Mouse (Mus musculus) layer of hippocampus, adult 11-12 months (tissue): ENCODE results near the gene G6pc.
"Not testable (repeated sequence)": the region's sequence is repeated elsewhere in the genome, so short reads cannot be mapped to it uniquely, and the experiment has no call there.

Source experiments
- DNase-seq: peaks from one replicate; pipeline ENCODE4 v3.0.0; 2022; ENCODE audit warnings: low spot score

G6pc gene

DNA sequence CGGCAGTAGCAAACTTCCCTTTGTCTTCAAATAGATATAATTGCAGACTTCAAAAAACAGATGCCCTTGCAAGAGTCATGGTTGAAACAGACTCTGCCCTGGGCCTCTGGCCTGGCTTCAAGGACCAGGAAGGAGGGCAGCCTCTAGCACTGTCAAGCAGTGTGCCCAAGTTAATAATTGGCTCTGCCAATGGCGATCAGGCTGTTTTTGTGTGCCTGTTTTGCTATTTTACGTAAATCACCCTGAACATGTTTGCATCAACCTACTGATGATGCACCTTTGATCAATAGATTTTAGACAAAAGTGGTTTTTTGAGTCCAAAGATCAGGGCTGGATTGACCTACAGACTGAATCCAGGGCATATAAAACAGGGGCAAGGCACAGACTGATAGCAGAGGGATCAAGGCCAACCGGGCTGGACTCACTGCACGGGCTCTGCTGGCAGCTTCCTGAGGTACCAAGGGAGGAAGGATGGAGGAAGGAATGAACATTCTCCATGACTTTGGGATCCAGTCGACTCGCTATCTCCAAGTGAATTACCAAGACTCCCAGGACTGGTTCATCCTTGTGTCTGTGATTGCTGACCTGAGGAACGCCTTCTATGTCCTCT is at the start of gene G6pc:
TSS of gene G6pc (plus strand) at position 236 of the 610 bp plus-strand sequence.
- no peak for DNase-seq

- peak; percentile 80 for DNase-seq
These were observed 43.8 kb upstream of the G6pc start for GRCm38 (mm10) chr11:101323609-101324008.

GRCm38 (mm10) chr11:101324763-101325162 is 42.6 kb upstream of the G6pc start, which contains the start of gene Aoc2:
Aoc2 (plus strand) TSS chr11:101325063.
- no peak for DNase-seq

DNA sequence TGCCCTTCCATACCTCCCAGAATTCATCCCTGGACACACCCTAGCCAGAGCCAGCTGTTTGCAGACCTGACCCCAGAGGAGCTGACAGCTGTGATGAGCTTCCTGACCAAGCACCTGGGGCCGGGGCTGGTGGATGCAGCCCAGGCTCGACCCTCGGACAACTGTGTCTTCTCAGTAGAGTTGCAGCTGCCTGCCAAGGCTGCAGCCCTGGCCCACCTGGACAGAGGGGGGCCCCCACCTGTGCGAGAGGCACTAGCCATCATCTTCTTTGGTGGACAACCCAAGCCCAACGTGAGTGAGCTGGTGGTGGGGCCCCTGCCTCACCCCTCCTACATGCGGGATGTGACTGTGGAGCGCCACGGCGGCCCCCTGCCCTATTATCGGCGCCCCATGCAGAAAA is 42.2 kb upstream of the G6pc start:
- DNase-seq: not testable (repeated sequence)

GRCm38 (mm10) chr11:101326147-101326546 is 41.2 kb upstream of the G6pc start:
- no peak for DNase-seq

- no peak for DNase-seq
These were observed 40.0 kb upstream of the G6pc start for GRCm38 (mm10) chr11:101327311-101327710.

- peak; percentile 39 for DNase-seq
These were observed 38.3 kb upstream of the G6pc start for GRCm38 (mm10) chr11:101328941-101329635.

GRCm38 (mm10) chr11:101330371-101330924 is 36.9 kb upstream of the G6pc start, which contains the start of gene Aoc3:
Aoc3 (plus strand) TSS chr11:101330605.
- no peak for DNase-seq

- not testable (repeated sequence) for DNase-seq
These were observed 36.4 kb upstream of the G6pc start for GRCm38 (mm10) chr11:101330961-101331360.

DNA sequence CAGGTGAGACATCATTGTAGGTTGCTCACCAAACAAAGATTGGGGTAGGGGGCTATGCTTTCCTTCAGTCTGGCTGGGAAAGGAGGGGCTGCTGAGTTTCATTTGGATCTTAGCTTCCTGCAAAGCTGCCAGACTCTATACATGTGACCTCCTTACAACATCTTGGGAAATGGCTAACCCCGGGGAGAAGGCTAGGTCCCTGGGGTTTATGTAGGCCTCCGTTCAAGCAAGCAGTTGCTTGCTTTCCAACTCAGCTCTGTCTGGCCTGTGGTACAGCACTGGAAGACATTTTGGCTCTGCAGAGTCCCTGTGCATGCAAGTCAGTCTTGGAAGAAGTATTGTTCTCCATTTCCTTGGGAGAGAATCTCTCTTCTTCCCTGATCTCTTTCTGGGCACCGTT is 34.8 kb upstream of the G6pc start:
- DNase-seq: no peak

- no peak for DNase-seq
These were observed 33.3 kb upstream of the G6pc start for GRCm38 (mm10) chr11:101334023-101334422.

- DNase-seq: no peak
These were observed 32.8 kb upstream of the G6pc start for GRCm38 (mm10) chr11:101334516-101334915.

GRCm38 (mm10) chr11:101335685-101336084 is 31.7 kb upstream of the G6pc start:
- no peak for DNase-seq

- no peak for DNase-seq
These were observed 29.1 kb upstream of the G6pc start for GRCm38 (mm10) chr11:101338123-101338760.

GRCm38 (mm10) chr11:101347083-101347775 is 20.1 kb upstream of the G6pc start:
- no peak for DNase-seq

DNA sequence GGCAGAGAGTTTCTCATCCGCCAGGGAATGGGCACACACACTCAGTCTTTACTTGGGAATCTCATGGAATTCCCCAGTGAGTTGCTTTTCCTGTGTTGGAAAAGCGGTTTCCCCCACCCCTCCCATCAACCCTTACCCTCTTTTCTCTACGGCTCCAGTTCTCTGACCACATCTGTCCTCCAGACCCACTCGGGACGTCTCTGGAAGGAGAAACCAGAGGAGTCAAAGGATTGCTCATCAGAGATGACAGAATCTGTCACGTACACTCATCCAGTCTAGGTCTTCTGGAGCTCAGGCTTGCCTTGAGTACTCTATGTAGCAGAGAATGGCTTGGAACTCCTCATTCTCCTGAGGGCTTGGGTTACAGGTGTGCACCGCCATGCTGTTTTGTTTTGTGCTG is 18.6 kb upstream of the G6pc start:
- no peak for DNase-seq

DNA sequence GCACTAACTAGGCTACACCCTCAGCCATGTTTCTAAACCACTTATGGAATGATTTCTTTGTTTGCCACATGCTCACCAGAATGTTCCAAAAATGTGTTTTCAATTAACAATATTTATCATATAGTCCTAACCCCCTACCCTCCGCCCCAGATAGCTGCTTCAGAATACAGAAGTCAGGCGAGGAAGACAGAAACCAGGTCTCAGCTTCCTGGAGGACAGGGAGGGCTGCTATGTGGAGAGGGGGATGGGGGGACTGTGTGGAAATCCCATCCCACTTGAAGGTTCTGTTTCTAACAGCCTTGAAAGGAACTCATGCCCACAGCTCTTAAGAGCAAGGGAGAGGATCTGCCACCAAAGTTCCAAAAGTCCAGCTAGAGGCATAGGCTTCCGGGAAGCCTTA is 18.1 kb upstream of the G6pc start:
- DNase-seq: no peak

GRCm38 (mm10) chr11:101351100-101351720 is 16.2 kb upstream of the G6pc start:
- DNase-seq: no peak

DNA sequence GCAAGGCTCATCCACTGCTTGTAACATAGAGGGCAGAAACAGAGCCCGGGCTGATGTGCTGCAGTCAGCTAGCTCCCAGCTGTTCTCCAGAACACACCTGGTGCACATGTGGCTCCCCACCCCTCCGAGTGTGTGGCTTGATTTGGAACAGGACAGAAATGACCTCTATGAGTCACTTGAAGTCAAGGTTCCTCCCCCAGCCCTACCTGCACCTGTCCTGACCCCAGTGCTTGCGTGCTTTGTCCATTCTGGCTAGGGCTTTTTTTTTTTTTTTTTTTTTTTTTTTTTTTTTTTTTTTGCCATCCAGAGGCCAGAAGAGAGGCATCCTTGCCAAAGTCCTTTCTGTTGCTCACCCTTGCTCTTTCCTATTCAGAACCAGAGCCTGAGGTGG is 15.6 kb upstream of the G6pc start:
- DNase-seq: no peak

DNA sequence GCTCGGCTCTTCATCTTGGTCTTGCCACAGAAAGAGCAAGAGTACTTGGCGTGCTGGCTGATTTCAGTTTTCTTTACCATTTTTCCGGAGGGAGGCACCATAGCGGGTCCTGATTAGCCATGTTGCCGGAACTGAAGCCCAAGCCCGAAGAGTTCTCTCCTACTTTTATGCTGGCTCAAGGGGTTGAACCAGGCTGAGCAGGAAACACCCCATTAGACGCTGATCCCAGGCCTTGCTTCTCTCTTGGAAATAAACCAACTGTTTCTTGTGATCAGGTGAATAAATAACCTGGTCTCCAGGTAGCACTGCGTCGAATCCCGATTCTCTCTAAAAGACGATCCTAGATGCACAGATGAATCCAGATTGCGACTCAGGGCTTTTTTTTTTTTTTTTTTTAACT is 13.9 kb upstream of the G6pc start:
- no peak for DNase-seq

DNA sequence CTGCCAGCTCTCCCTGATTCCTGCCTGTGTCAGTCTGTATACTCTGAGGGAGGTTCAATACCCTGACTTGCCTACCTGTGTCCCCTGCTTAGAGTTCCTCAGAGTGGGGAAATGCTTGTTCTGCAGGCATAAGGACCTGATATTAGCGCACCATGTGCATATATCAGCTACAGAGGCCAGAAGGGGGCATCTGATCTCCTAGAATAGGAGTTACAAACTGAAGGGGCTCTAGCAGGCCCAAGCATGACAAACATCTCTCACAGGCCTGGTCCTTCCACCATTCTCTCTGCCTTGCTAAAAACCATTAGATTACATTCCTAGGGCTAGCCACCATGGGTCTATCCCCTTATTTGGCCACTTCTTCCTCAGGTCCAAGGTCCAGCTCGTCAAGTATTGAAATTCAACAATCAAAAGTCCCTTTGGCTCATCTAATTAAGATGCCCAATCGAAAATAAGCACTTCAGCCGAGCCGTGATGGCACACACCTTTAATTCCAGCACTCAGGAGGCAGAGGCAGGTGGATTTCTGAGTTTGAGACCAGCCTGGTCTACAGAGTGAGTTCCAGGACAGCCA is 12.8 kb upstream of the G6pc start:
- no peak for DNase-seq
